Mouse (Mus musculus) lung, embryonic 14.5 days (tissue): ENCODE results near the gene Tmem171. TPM values are rescaled to one million over a fixed set of nuclear protein-coding genes. Genes with fewer than 3 reads are reported as not detected.

Source experiments
- ATAC-seq: fragments of 200-750 bp; cut with Nextera tagmentation; 2 replicates; pipeline ENCODE4 v1.8.0; 2017; ENCODE audit warnings: mild to moderate bottlenecking, moderate TSS enrichment, moderate library complexity; ENCODE audit not compliant: insufficient read depth
- DNase-seq: peaks from one replicate; pipeline ENCODE4 v3.0.0-alpha.2; 2015
- H3K27ac ChIP-seq: fragments of 300-500 bp; sonication (generic); 2 replicates; pipeline ENCODE4 v1.5.1; 2014; ENCODE audit warnings: low read depth, mild to moderate bottlenecking, moderate library complexity
- H3K27me3 ChIP-seq: fragments of 300-500 bp; sonication (generic); 2 replicates; pipeline ENCODE4 v1.6.1; 2014; ENCODE audit warnings: low read length, control low read depth; ENCODE audit not compliant: insufficient read depth
- H3K36me3 ChIP-seq: fragments of 300-500 bp; sonication (generic); 2 replicates; pipeline ENCODE4 v1.6.1; 2014; ENCODE audit warnings: control low read depth; ENCODE audit not compliant: insufficient read depth
- H3K4me1 ChIP-seq: fragments of 300-500 bp; sonication (generic); 2 replicates; pipeline ENCODE4 v1.6.1; 2014; ENCODE audit warnings: antibody characterized with exemption, control low read depth; ENCODE audit not compliant: insufficient read depth
- H3K4me2 ChIP-seq: fragments of 300-500 bp; sonication (generic); 2 replicates; pipeline ENCODE4 v1.6.1; 2014; ENCODE audit warnings: mild to moderate bottlenecking
- H3K4me3 ChIP-seq: fragments of 300-500 bp; sonication (generic); 2 replicates; pipeline ENCODE4 v1.5.1; 2014; ENCODE audit warnings: low read depth, low read length
- H3K9ac ChIP-seq: fragments of 300-500 bp; sonication (generic); 2 replicates; pipeline ENCODE4 v1.6.1; 2014
- H3K9me3 ChIP-seq: fragments of 300-500 bp; sonication (generic); 2 replicates; pipeline ENCODE4 v1.6.1; 2016; ENCODE audit warnings: low read depth, low read length, control low read depth
- CTCF ChIP-seq: IDR thresholded peaks from 2 replicates; pipeline ENCODE4 v1.5.1; 2016; ENCODE audit warnings: antibody characterized with exemption, low read depth
- WGBS: fragments of 180-500 bp; shearing (Covaris S2); extraction: QIAGEN DNeasy Blood & Tissue Kit; methylation state at CpG from one replicate; pipeline ENCODE4 v1.1.7; 2014; 5-methylcytosine and 5-hydroxymethylcytosine counted together
- polyA plus RNA-seq: library from polyadenylated mRNA; unstranded; fragments of >200 nt; fragmentation: Nextera tagmentation; extraction: Ambion mirVana; gene quantifications from 2 replicates; pipeline ENCODE4 v1.2.1, GENCODE M21; 2014

Tmem171 gene
- polyA plus RNA-seq, 1 experiment from 2014 or later: 13.9 TPM

DNA sequence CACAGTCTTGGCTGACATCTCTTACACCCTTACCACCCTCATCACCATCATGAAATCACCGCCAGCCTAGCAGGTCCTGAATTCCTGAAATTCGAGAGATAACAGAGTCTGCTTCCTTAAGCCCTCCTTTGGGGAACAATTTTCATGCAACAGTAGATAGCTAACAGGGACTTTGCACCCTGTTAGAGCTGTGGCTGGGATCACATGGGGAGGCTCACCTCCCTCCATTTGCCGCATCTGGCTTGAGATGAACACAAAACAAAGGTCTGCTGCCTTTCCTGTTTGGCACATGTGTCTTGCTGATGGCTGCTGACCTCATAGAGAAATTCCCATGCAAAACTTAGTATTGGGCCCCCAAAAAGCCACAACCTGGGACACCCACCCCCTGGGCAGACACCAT is 27.3 kb downstream of the Tmem171 start:
- 66% methylated on average over 3 of the region's 3 CpGs for WGBS
- ATAC-seq: no peak
- no peak for TF ChIP-seq CTCF

DNA sequence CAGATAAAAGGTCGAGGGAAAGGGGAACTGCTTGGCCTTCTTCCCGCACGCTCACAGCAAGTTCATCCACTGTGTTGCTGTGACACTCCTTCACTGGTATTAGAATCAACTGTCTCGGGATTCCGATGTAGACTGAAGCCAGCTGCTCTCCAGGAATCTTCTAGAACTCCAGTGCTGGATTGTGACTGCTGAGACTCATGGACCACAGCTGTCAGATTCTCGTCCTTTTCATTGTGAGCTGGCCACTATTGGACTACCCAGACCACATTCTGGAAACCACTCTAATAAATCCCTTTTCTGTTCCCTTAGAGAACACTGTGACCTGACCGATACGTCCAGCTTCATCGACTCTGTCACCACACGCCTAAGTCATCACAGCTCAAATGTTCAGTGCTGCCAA is 29.4 kb downstream of the Tmem171 start:
- no peak for TF ChIP-seq CTCF
- Histone ChIP-seq H3K4me2 (no peak overlapping the region), H3K36me3 (no peaks in the 10 kb centered on the region), H3K4me3 (no peak overlapping the region), H3K27ac (no peak overlapping the region), H3K27me3 (no peaks in the 10 kb centered on the region), H3K9ac (no peak overlapping the region), H3K4me1 (no peaks in the 10 kb centered on the region), H3K9me3 (no peaks in the 10 kb centered on the region)
- ATAC-seq (peak; percentile 52; the same call in 1 of the 2 replicates), DNase-seq (peak; percentile 68)
- 51% methylated on average over 10 of the region's 10 CpGs for WGBS

More for the DNA sequence above, 27.3 kb downstream of the Tmem171 start:
- Histone ChIP-seq H3K36me3 (no peaks in the 10 kb centered on the region), H3K27ac (no peak overlapping the region), H3K9ac (no peak overlapping the region), H3K9me3 (no peaks in the 10 kb centered on the region), H3K4me3 (no peak overlapping the region), H3K4me2 (no peak overlapping the region), H3K27me3 (no peaks in the 10 kb centered on the region), H3K4me1 (no peaks in the 10 kb centered on the region)
- DNase-seq: no peak

DNA sequence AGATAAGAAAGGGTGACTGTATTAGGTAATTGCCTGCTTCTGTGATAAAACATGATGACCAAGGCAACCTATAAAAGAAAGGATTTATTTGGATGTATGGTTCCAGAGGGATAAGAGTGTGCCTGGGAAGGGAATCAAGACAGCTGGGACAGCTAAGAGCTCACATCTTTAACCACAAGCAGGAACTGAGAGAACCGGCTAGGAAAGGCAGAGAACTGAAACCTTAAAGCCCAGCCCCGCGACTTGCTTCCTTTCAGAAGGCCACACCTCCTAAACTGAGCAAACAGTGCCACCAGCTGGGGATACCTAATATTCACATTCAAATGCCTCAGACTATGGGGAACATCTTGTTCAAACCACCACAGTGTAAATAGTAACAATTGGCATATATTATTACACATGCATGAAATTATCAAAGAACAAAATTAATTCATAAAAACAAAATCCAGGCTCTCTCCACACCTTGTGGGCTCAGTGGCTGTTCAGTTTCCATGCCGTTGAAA is 32.4 kb downstream of the Tmem171 start:
- H3K4me2 ChIP-seq: no peak overlapping the region
- H3K9me3 ChIP-seq: no peaks in the 10 kb centered on the region
- WGBS: 89% methylated on average over 4 of the region's 4 CpGs
- H3K27me3 ChIP-seq: no peaks in the 10 kb centered on the region
- H3K4me3 ChIP-seq: no peak overlapping the region
- no peak for DNase-seq
- TF ChIP-seq CTCF: 0 out of 2 replicates have a peak, but pooled peaks have one; percentile 10
- no peaks in the 10 kb centered on the region for H3K36me3 ChIP-seq
- no peak overlapping the region for H3K9ac ChIP-seq
- no peak overlapping the region for H3K27ac ChIP-seq
- no peak for ATAC-seq
- no peaks in the 10 kb centered on the region for H3K4me1 ChIP-seq

DNA sequence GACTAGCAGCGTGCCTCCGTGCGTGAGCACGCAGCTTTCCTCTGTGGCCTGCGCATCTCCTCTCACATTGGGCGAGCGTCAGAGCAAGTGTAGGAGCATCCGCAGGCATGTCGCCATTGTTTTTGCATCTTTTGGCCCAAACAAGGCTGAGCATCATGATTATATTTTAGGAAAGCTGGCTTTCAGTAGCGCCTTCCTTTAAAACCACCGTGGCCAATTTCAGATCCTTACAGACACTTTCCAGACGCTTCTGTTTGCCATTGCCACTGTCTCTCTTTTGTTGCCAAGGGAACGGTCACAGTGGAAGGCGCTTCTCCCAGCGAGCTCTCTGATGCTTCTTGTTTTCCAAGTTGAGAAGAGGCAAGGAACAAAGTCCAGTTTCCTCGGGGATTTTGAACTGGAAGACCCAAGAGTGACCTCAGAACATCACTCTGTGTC is 38.6 kb downstream of the Tmem171 start:
- Histone ChIP-seq H3K9ac (no peak overlapping the region), H3K9me3 (no peaks in the 10 kb centered on the region), H3K4me3 (no peak overlapping the region), H3K36me3 (no peaks in the 10 kb centered on the region), H3K27me3 (no peaks in the 10 kb centered on the region), H3K4me1 (peaks cover 25% of the 10 kb centered on the region), H3K27ac (no peak overlapping the region), H3K4me2 (no peak overlapping the region)
- 83% methylated on average over 16 of the region's 16 CpGs for WGBS
- ATAC-seq (no peak), DNase-seq (no peak)
- TF ChIP-seq CTCF: no peak

DNA sequence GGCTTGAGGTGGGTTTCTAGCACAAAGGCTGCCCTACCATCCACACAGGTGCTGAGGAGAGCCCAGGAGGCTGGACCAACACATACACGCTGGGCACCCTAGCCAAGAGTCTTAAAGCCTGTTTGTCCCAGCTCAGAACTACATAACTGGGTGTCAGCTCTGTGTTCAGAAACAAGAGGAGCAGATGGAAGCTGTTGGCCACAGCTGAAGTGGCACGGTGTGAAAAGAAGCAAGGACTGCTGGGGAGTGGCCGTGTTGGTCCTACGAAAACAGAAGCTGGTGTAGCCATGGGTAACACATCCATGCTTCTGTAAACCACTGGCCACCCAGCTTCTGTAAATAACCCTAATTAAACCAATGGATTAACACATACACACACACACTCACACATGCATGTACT is 39.3 kb downstream of the Tmem171 start:
- H3K27ac ChIP-seq: no peak overlapping the region
- no peak for ATAC-seq

DNA sequence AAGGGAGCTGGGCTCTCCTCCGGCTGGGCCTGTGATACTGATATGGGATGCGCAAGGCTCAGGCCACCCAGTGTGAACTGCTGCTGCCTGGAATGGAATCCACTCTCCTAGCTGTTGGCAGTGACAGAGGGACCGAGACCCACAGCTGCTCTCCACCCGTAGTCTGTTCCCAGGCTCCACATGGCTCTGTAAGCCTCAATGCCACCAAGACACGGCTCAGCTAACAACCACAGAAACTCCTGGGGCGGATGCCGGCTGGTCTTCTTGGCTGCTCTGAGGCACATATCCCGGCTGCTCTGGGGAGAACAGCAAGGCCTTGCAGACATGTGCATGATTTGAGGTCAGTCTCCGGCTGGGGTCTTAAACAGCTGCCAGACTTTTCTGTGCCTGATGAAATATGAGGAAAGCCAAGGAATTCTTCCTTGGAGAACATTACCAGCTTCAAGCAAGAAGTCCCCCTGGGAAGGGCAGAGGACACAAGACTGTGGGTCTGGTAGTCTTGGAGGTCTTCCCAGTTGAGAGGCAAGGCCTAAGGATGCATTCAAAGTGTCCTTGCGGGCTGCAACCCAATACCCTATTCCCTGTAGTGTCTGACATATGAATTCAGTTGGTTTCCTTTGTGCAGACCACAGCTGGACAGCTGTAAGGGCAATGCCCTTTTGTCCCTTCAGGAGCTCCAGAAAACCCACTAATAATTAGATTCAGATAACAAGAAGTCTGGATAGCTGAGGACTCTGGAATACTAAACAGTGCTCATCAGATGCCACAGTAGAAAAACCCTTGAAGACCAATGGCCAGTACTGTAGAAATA is 40.3 kb downstream of the Tmem171 start:
- peaks cover 25% of the 10 kb centered on the region for H3K4me1 ChIP-seq
- no peaks in the 10 kb centered on the region for H3K9me3 ChIP-seq
- H3K27me3 ChIP-seq: no peaks in the 10 kb centered on the region
- DNase-seq (peak; percentile 72), ATAC-seq (peak; percentile 89)
- peak overlapping the region; percentile 6; the same call in 1 of the 2 replicates for H3K27ac ChIP-seq
- H3K36me3 ChIP-seq: no peaks in the 10 kb centered on the region
- no peak overlapping the region for H3K4me3 ChIP-seq
- no peak overlapping the region for H3K9ac ChIP-seq
- TF ChIP-seq CTCF: no peak
- no peak overlapping the region for H3K4me2 ChIP-seq
- 57% methylated on average over 10 of the region's 10 CpGs for WGBS

More for the DNA sequence above, 39.3 kb downstream of the Tmem171 start:
- no peaks in the 10 kb centered on the region for H3K36me3 ChIP-seq
- H3K9ac ChIP-seq: no peak overlapping the region
- DNase-seq: peak; percentile 35
- no peak for TF ChIP-seq CTCF
- WGBS: 84% methylated on average over 4 of the region's 4 CpGs
- peaks cover 25% of the 10 kb centered on the region for H3K4me1 ChIP-seq
- no peaks in the 10 kb centered on the region for H3K27me3 ChIP-seq
- no peaks in the 10 kb centered on the region for H3K9me3 ChIP-seq
- no peak overlapping the region for H3K4me2 ChIP-seq
- no peak overlapping the region for H3K4me3 ChIP-seq

DNA sequence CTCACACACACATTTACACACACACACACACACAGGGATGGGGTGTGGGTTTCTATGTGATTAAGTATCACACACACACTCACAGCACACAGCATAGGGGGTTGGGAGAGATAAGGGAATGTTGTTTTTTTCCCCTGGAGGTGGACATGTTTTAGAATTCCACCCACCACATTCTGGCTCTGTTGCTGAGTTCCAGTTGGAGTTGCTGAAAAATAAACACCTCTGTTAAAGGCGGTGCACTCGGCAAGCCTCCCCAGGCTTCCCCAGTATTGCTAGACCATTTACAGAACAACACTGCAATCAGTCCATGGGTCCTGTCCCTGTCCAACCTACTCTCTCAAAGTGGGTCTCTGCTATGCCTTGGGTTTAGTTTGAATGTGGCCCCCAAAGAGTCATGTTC is 42.4 kb downstream of the Tmem171 start:
- no peaks in the 10 kb centered on the region for H3K9me3 ChIP-seq
- H3K4me2 ChIP-seq: no peak overlapping the region
- peaks cover 25% of the 10 kb centered on the region for H3K4me1 ChIP-seq
- H3K27ac ChIP-seq: no peak overlapping the region
- no peak overlapping the region for H3K9ac ChIP-seq
- H3K27me3 ChIP-seq: no peaks in the 10 kb centered on the region
- 48% methylated on average over 2 of the region's 2 CpGs for WGBS
- no peak overlapping the region for H3K4me3 ChIP-seq
- H3K36me3 ChIP-seq: no peaks in the 10 kb centered on the region
- DNase-seq: no peak
- TF ChIP-seq CTCF: no peak
- no peak for ATAC-seq
